Mouse (Mus musculus): ENCODE measurements around the gene Zfpl1. TPM values are rescaled to one million over a fixed set of nuclear protein-coding genes. Genes with fewer than 3 reads are reported as not detected.
"Not testable (repeated sequence)": the region's sequence is repeated elsewhere in the genome, so short reads cannot be mapped to it uniquely, and the experiment has no call there.

Zfpl1 gene
- polyA plus RNA-seq, 1 experiment from 2014 or later, result 88.8 TPM

DNA sequence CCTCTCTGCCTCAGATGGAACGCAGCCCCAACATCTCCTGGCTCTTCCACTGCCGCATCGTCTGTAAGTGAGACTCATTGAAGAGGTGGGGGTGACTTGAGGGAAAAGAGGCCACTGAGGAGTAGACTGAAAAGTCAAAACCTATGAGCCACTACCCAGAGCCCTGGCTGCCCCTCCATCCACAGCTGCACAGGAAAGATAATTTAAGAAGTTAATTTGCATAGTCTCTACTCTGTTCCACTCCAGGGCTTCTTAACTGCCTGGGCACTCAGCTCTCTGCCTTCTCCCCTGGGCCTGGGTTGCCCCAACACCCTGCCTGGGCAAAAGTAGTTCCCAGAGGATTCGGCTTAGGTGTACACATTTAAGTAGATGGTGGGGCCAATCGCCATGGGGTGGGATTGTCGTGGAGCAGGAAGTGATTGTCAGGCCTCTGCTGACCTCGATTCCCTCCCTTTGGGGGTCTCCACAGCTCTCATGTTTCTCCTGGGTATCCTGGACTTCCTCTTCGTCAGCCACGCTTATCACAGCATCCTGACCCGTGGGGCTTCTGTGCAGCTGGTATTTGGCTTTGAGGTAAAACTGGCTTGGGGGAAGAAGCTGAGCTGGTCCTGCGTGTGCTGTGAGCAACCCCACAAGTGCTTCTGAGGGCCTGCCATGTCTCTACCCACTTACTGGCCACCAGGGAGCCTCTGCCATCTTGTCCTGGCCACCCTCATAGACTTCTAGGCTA is 35.9 kb downstream of the Zfpl1 start:
- WGBS, result 84% methylated on average over 11 of the region's 11 CpGs
- Histone ChIP-seq H3K4me3 (no peak overlapping the region), H3K27ac (no peak overlapping the region), H3K4me1 (peaks cover 26% of the 10 kb centered on the region), H3K36me3 (peaks cover 62% of the 10 kb centered on the region), H3K9me3 (no peaks in the 10 kb centered on the region), H3K27me3 (no peaks in the 10 kb centered on the region), H3K4me2 (no peak overlapping the region), H3K9ac (0 out of 2 replicates have a peak overlapping the region, but pooled peaks have one; percentile 82)
- no peak for ATAC-seq (ENCODE audit: insufficient number of reproducible peaks, low FRiP score, low TSS enrichment, low read depth)

DNA sequence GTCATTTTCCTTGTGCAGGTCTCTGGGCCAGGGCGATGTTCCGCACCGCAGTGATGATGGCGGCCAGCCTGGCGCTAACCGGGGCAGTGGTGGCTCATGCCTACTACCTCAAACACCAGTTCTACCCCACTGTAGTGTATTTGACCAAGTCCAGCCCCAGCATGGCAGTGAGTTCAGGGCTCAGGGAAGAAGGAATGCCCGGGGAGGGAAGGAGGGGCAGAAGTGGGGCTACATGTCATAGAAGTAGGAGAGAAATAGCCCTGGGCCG is 36.9 kb downstream of the Zfpl1 start:
- Histone ChIP-seq H3K9me3 (no peaks in the 10 kb centered on the region), H3K27me3 (no peaks in the 10 kb centered on the region), H3K36me3 (peaks cover 52% of the 10 kb centered on the region), H3K27ac (peak overlapping the region; percentile 99; the same call in 1 of the 2 replicates), H3K4me3 (peak overlapping the region; percentile 97), H3K9ac (peak overlapping the region; percentile 82), H3K4me1 (peaks cover 23% of the 10 kb centered on the region), H3K4me2 (peak overlapping the region; percentile 81)
- 86% methylated on average over 8 of the region's 8 CpGs for WGBS
- no peak for ATAC-seq (ENCODE audit: insufficient number of reproducible peaks, low FRiP score, low TSS enrichment, low read depth)

DNA sequence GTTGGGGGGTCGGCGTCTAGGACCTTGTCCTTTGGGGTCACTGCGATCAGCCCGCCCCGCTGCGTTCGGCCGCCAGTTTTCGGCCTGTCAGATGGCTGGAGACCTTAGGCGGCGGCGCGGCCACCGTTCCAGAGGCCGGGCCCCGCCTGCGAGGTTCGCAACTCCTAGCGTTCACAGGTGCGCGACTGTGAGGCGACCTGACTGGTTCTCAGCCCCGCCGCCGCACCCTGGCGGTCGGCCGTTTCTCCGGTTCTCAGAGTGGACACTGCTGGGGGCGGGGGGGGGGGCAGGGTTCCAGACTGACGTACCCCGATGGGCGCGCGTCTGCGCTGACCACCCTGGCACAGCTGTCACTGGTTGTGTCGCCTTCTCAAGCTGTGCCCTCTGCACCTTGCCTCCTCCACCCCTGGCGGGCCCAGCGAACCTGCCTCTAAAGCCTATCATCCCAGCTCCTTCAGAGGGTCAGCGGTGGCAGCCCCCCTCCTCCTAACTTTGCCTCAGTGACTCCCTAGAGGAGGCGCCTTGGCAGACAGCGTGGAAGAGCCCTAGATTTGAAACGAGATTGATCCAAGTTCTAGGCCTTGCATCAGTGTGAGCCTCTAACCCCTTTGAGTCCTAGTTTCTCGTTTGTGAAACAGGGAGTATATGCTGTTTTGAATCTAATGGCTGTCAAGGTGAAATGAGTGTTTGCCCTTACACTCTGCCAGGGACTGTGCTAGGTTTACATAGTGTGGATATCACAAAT is 37.4 kb downstream of the Zfpl1 start:
- H3K4me1 ChIP-seq, result peaks cover 23% of the 10 kb centered on the region
- no peaks in the 10 kb centered on the region for H3K27me3 ChIP-seq
- H3K4me2 ChIP-seq, result peak overlapping the region; percentile 81
- no peaks in the 10 kb centered on the region for H3K9me3 ChIP-seq
- WGBS, result 1% methylated on average over 43 of the region's 44 CpGs
- H3K4me3 ChIP-seq, result peak overlapping the region; percentile 97
- H3K36me3 ChIP-seq, result peaks cover 47% of the 10 kb centered on the region
- ATAC-seq (ENCODE audit: insufficient number of reproducible peaks, low FRiP score, low TSS enrichment, low read depth), result no peak
- H3K9ac ChIP-seq, result peak overlapping the region; percentile 82
- H3K27ac ChIP-seq, result peak overlapping the region; percentile 99

- Histone ChIP-seq H3K27ac (peak within 1 kb of the TSS; percentile 99), H3K9ac (peak within 1 kb of the TSS; percentile 82), H3K4me2 (peak within 1 kb of the TSS; percentile 81), H3K27me3 (no peaks in the 10 kb centered on the region), H3K4me3 (peak within 1 kb of the TSS; percentile 97), H3K9me3 (no peaks in the 10 kb centered on the region), H3K36me3 (peaks cover 39% of the 10 kb centered on the region), H3K4me1 (peaks cover 23% of the 10 kb centered on the region)
- ATAC-seq (ENCODE audit: insufficient number of reproducible peaks, low FRiP score, low TSS enrichment, low read depth), result peak; percentile 90
- under 1% methylated on average over 65 of the region's 65 CpGs for WGBS
These were observed 38.2 kb downstream of the Zfpl1 start, which contains the start of gene Syvn1 for GRCm38 (mm10) chr19:6046294-6047153. Gene Syvn1 (plus strand): TSS chr19:6046576.

GRCm38 (mm10) chr19:6045366-6046293 is 39.1 kb downstream of the Zfpl1 start:
- Histone ChIP-seq H3K4me1 (peaks cover 23% of the 10 kb centered on the region), H3K36me3 (peaks cover 30% of the 10 kb centered on the region), H3K9ac (peak overlapping the region; percentile 82), H3K4me3 (peak overlapping the region; percentile 97), H3K27ac (peak overlapping the region; percentile 99), H3K27me3 (no peaks in the 10 kb centered on the region), H3K4me2 (peak overlapping the region; percentile 81), H3K9me3 (no peaks in the 10 kb centered on the region)
- 15% methylated on average over 20 of the region's 20 CpGs for WGBS
- ATAC-seq (ENCODE audit: insufficient number of reproducible peaks, low FRiP score, low TSS enrichment, low read depth), result no peak

DNA sequence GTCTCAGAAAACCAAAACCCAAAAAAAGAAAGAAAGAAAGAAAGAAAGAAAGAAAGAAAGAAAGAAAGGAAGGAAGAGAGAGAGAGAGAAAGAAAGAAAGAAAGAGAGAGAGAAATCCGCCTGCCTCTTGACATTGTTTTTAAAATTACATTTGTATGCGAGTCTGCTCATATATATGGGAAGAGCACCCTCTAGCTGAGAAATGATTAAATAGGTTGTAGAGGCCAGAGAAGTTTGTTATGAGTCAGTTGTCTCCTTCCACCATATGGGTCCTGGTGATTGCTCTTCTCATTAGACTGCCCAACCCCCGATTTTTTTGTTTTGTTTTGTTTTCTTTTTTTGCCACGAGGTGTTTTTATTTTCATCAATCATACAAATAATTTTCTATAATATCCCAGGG is 40.7 kb downstream of the Zfpl1 start:
- peaks cover 14% of the 10 kb centered on the region for H3K36me3 ChIP-seq
- H3K9ac ChIP-seq; H3K9me3 ChIP-seq; H3K4me2 ChIP-seq; H3K4me3 ChIP-seq; H3K27me3 ChIP-seq; H3K27ac ChIP-seq; ATAC-seq (ENCODE audit: insufficient number of reproducible peaks, low FRiP score, low TSS enrichment, low read depth): not testable (repeated sequence)
- WGBS, result 49% methylated on average over 4 of the region's 4 CpGs
- H3K4me1 ChIP-seq, result peaks cover 23% of the 10 kb centered on the region

GRCm38 (mm10) chr19:6042293-6042692 is 42.5 kb downstream of the Zfpl1 start:
- Histone ChIP-seq H3K9ac (no peak overlapping the region), H3K4me1 (peaks cover 6% of the 10 kb centered on the region), H3K27me3 (no peaks in the 10 kb centered on the region), H3K36me3 (no peaks in the 10 kb centered on the region), H3K9me3 (no peaks in the 10 kb centered on the region), H3K4me3 (no peak overlapping the region), H3K27ac (no peak overlapping the region; the same call in 1 of the 2 replicates), H3K4me2 (no peak overlapping the region)
- WGBS, result 79% methylated on average over 9 of the region's 9 CpGs
- no peak for ATAC-seq (ENCODE audit: insufficient number of reproducible peaks, low FRiP score, low TSS enrichment, low read depth)

DNA sequence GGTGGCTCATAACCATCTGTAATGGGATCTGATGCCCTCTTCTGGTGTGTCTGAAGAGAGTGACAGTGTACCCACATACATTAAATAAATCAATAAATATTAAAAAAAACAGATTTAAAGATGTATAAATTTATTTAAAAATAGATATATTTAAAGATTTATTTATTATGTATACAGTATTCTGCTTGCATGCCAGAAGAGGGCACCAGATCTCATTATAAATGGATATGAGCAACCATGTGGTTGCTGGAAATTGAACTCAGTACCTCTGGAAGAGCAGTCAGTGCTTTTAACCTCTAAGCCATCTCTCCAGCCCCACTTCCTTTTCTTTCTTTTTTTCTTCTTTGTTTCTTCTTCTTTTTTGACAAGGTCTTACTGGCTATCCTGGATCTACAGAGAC is 44.8 kb downstream of the Zfpl1 start:
- no peak overlapping the region for H3K9ac ChIP-seq
- no peak overlapping the region for H3K27ac ChIP-seq
- H3K4me2 ChIP-seq, result no peak overlapping the region
- peaks cover under 1% of the 10 kb centered on the region; the same call in 1 of the 2 replicates for H3K4me1 ChIP-seq
- H3K4me3 ChIP-seq, result no peak overlapping the region
- H3K36me3 ChIP-seq, result no peaks in the 10 kb centered on the region
- no peaks in the 10 kb centered on the region for H3K9me3 ChIP-seq
- ATAC-seq (ENCODE audit: insufficient number of reproducible peaks, low FRiP score, low TSS enrichment, low read depth), result no peak
- H3K27me3 ChIP-seq, result no peaks in the 10 kb centered on the region

- WGBS, result 74% methylated on average over 7 of the region's 7 CpGs
- no peak overlapping the region for H3K4me3 ChIP-seq
- H3K27me3 ChIP-seq, result no peaks in the 10 kb centered on the region
- no peak overlapping the region for H3K4me2 ChIP-seq
- H3K27ac ChIP-seq, result no peak overlapping the region
- no peaks in the 10 kb centered on the region for H3K9me3 ChIP-seq
- no peaks in the 10 kb centered on the region for H3K4me1 ChIP-seq
- ATAC-seq (ENCODE audit: insufficient number of reproducible peaks, low FRiP score, low TSS enrichment, low read depth), result no peak
- no peaks in the 10 kb centered on the region for H3K36me3 ChIP-seq
- no peak overlapping the region for H3K9ac ChIP-seq
These were observed 46.4 kb downstream of the Zfpl1 start for GRCm38 (mm10) chr19:6038326-6038725.

- H3K4me2 ChIP-seq, result no peak overlapping the region
- no peaks in the 10 kb centered on the region for H3K9me3 ChIP-seq
- no peak overlapping the region for H3K27ac ChIP-seq
- H3K36me3 ChIP-seq, result no peaks in the 10 kb centered on the region
- no peak overlapping the region for H3K4me3 ChIP-seq
- H3K27me3 ChIP-seq, result no peaks in the 10 kb centered on the region
- no peak for ATAC-seq (ENCODE audit: insufficient number of reproducible peaks, low FRiP score, low TSS enrichment, low read depth)
- no peak overlapping the region for H3K9ac ChIP-seq
- H3K4me1 ChIP-seq, result no peaks in the 10 kb centered on the region
These were observed 47.1 kb downstream of the Zfpl1 start for GRCm38 (mm10) chr19:6037695-6038094.

DNA sequence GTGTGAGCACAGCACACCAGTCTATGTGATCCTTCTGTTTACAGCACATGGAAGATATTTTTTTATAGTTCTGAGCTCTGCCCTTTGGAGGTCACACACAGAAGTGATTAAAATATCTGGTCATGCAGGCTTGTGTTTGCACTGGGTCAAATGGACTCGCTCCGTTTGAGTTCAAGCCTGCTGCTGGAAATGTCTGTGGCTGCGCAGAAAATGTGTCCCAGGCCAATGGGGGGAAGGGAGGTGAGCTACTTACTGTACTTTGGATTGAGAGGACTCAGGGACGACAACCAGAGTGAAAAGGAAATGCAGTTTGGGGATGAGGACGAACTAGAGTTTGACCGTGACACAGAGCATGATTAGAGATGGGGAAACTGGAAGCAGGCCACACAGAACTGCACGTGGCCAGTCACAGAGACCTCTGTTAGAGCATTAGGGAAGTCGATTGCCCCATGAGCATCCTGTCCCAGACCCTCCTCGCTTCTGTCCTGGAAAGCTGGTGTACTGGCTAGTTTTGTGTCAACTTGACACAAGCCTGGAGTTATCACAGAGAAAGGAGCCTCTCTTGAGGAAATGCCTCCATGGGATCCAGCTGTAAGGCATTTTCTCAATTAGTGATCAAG is 48.7 kb downstream of the Zfpl1 start:
- Histone ChIP-seq H3K9me3 (no peaks in the 10 kb centered on the region), H3K4me1 (no peaks in the 10 kb centered on the region), H3K27ac (no peak overlapping the region), H3K4me3 (no peak overlapping the region), H3K27me3 (no peaks in the 10 kb centered on the region), H3K4me2 (no peak overlapping the region), H3K36me3 (no peaks in the 10 kb centered on the region), H3K9ac (no peak overlapping the region)
- WGBS, result 68% methylated on average over 9 of the region's 9 CpGs
- ATAC-seq (ENCODE audit: insufficient number of reproducible peaks, low FRiP score, low TSS enrichment, low read depth), result no peak

Data from limb, embryonic 15.5 days (tissue).